Mouse (Mus musculus) megakaryocyte, embryonic 14.5 days (primary cell): ENCODE measurements around the gene Clasp2.

Experiments used
- FLI1 ChIP-seq: IDR thresholded peaks from 2 replicates; pipeline ENCODE4 v1.6.1; 2012; ENCODE audit warnings: low read length, inconsistent platforms, mixed read lengths
- GATA1 ChIP-seq: IDR thresholded peaks from 3 replicates; pipeline ENCODE4 v1.6.1; 2012; ENCODE audit warnings: mixed read lengths, low read length, inconsistent platforms, borderline replicate concordance

DNA sequence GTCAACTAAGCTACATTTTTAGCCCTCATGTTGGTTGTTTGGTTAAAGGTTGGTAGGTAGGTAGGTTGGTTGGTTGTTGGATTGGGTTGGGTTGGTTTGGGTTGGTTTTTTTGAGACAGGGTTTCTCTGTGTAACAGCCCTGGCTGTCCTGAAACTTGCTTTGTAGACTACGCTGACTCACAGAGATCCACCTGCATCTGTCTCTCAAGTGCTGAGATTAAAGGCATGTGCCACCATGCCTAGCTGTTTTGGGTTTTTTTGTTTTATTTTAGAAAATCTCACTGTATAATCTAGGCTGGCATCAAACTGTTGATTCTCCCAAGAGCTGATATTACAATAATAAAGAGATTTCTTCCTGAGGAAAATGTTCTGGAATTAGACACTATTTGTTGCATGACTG lies 202.1 kb downstream of the Clasp2 start:
- TF ChIP-seq GATA1 (no peak), FLI1 (no peak)
